Mouse (Mus musculus): ENCODE measurements at regions not wholly inside any gene's neighbourhood (a gene's known extent, or its start where the extent isn't known, plus 50 kb on each side); places are given as distances from the start of the nearest gene placed in this dataset.

GRCm38 (mm10) chr13:107505318-107505717, 483.4 kb upstream of the Kif2a start:
- Histone ChIP-seq H3K36me3 (ENCODE audit: control insufficient read depth) (no peaks in the 10 kb centered on the region), H3K4me3 (replicated peaks) (no peak overlapping the region), H3K27me3 (ENCODE audit: control insufficient read depth) (no peaks in the 10 kb centered on the region), H3K9me3 (ENCODE audit: control insufficient read depth, low read length) (no peaks in the 10 kb centered on the region), H3K4me1 (ENCODE audit: control insufficient read depth) (no peaks in the 10 kb centered on the region)
- no peak for TF ChIP-seq TAL1 (IDR thresholded peaks at IDR 0.05; ENCODE audit: low read length)
- TF ChIP-seq GATA1 (IDR thresholded peaks at IDR 0.05; ENCODE audit: low read length): no peak

- Histone ChIP-seq H3K9me3 (ENCODE audit: control insufficient read depth, low read length) (no peaks in the 10 kb centered on the region), H3K27me3 (ENCODE audit: control insufficient read depth) (no peaks in the 10 kb centered on the region), H3K36me3 (ENCODE audit: control insufficient read depth) (no peaks in the 10 kb centered on the region), H3K4me3 (replicated peaks) (no peak overlapping the region), H3K4me1 (ENCODE audit: control insufficient read depth) (no peaks in the 10 kb centered on the region)
- no peak for TF ChIP-seq TAL1 (IDR thresholded peaks at IDR 0.05; ENCODE audit: low read length)
- no peak for TF ChIP-seq GATA1 (IDR thresholded peaks at IDR 0.05; ENCODE audit: low read length)
Observed at GRCm38 (mm10) chr13:107502261-107502660, 480.3 kb upstream of the Kif2a start.

- H3K9me3 ChIP-seq (ENCODE audit: control insufficient read depth, low read length): no peaks in the 10 kb centered on the region
- TF ChIP-seq TAL1 (IDR thresholded peaks at IDR 0.05; ENCODE audit: low read length): no peak
- TF ChIP-seq GATA1 (IDR thresholded peaks at IDR 0.05; ENCODE audit: low read length): no peak
- H3K4me3 ChIP-seq (replicated peaks): no peak overlapping the region
- no peaks in the 10 kb centered on the region for H3K27me3 ChIP-seq (ENCODE audit: control insufficient read depth)
- H3K36me3 ChIP-seq (ENCODE audit: control insufficient read depth): no peaks in the 10 kb centered on the region
- no peaks in the 10 kb centered on the region for H3K4me1 ChIP-seq (ENCODE audit: control insufficient read depth)
Observed at GRCm38 (mm10) chr13:107500776-107501489, 479.0 kb upstream of the Kif2a start.

- Histone ChIP-seq H3K9me3 (ENCODE audit: control insufficient read depth, low read length) (no peaks in the 10 kb centered on the region), H3K4me1 (ENCODE audit: control insufficient read depth) (no peaks in the 10 kb centered on the region), H3K36me3 (ENCODE audit: control insufficient read depth) (no peaks in the 10 kb centered on the region), H3K27me3 (ENCODE audit: control insufficient read depth) (no peaks in the 10 kb centered on the region), H3K4me3 (replicated peaks) (no peak overlapping the region)
- TF ChIP-seq GATA1 (IDR thresholded peaks at IDR 0.05; ENCODE audit: low read length) (no peak), TAL1 (IDR thresholded peaks at IDR 0.05; ENCODE audit: low read length) (no peak)
Observed at GRCm38 (mm10) chr13:107499296-107499695, 477.4 kb upstream of the Kif2a start.

- Histone ChIP-seq H3K4me3 (replicated peaks) (no peak overlapping the region), H3K4me1 (ENCODE audit: control insufficient read depth) (no peaks in the 10 kb centered on the region), H3K36me3 (ENCODE audit: control insufficient read depth) (no peaks in the 10 kb centered on the region), H3K27me3 (ENCODE audit: control insufficient read depth) (no peaks in the 10 kb centered on the region), H3K9me3 (ENCODE audit: control insufficient read depth, low read length) (no peaks in the 10 kb centered on the region)
- TF ChIP-seq GATA1 (IDR thresholded peaks at IDR 0.05; ENCODE audit: low read length) (no peak), TAL1 (IDR thresholded peaks at IDR 0.05; ENCODE audit: low read length) (no peak)
Observed at GRCm38 (mm10) chr13:107495161-107495732, 473.3 kb upstream of the Kif2a start.

- no peaks in the 10 kb centered on the region for H3K36me3 ChIP-seq (ENCODE audit: control insufficient read depth)
- H3K4me3 ChIP-seq (replicated peaks): no peak overlapping the region
- no peaks in the 10 kb centered on the region for H3K27me3 ChIP-seq (ENCODE audit: control insufficient read depth)
- no peaks in the 10 kb centered on the region for H3K4me1 ChIP-seq (ENCODE audit: control insufficient read depth)
- no peak for TF ChIP-seq TAL1 (IDR thresholded peaks at IDR 0.05; ENCODE audit: low read length)
- no peak for TF ChIP-seq GATA1 (IDR thresholded peaks at IDR 0.05; ENCODE audit: low read length)
- H3K9me3 ChIP-seq (ENCODE audit: control insufficient read depth, low read length): no peaks in the 10 kb centered on the region
Observed at GRCm38 (mm10) chr13:107493765-107494164, 471.8 kb upstream of the Kif2a start.

GRCm38 (mm10) chr13:107492448-107492847, 470.5 kb upstream of the Kif2a start:
- Histone ChIP-seq H3K27me3 (ENCODE audit: control insufficient read depth) (no peaks in the 10 kb centered on the region), H3K36me3 (ENCODE audit: control insufficient read depth) (no peaks in the 10 kb centered on the region), H3K4me3 (replicated peaks) (no peak overlapping the region), H3K9me3 (ENCODE audit: control insufficient read depth, low read length) (no peaks in the 10 kb centered on the region), H3K4me1 (ENCODE audit: control insufficient read depth) (no peaks in the 10 kb centered on the region)
- TF ChIP-seq TAL1 (IDR thresholded peaks at IDR 0.05; ENCODE audit: low read length) (no peak), GATA1 (IDR thresholded peaks at IDR 0.05; ENCODE audit: low read length) (no peak)

- Histone ChIP-seq H3K36me3 (ENCODE audit: control insufficient read depth) (no peaks in the 10 kb centered on the region), H3K9me3 (ENCODE audit: control insufficient read depth, low read length) (no peaks in the 10 kb centered on the region), H3K4me1 (ENCODE audit: control insufficient read depth) (no peaks in the 10 kb centered on the region), H3K27me3 (ENCODE audit: control insufficient read depth) (no peaks in the 10 kb centered on the region), H3K4me3 (replicated peaks) (no peak overlapping the region)
- no peak for TF ChIP-seq GATA1 (IDR thresholded peaks at IDR 0.05; ENCODE audit: low read length)
- TF ChIP-seq TAL1 (IDR thresholded peaks at IDR 0.05; ENCODE audit: low read length): no peak
Observed at GRCm38 (mm10) chr13:107491423-107491822, 469.5 kb upstream of the Kif2a start.

- H3K27me3 ChIP-seq (ENCODE audit: control insufficient read depth): no peaks in the 10 kb centered on the region
- H3K4me1 ChIP-seq (ENCODE audit: control insufficient read depth): no peaks in the 10 kb centered on the region
- TF ChIP-seq GATA1 (IDR thresholded peaks at IDR 0.05; ENCODE audit: low read length) (no peak), TAL1 (IDR thresholded peaks at IDR 0.05; ENCODE audit: low read length) (no peak)
- H3K9me3 ChIP-seq (ENCODE audit: control insufficient read depth, low read length): no peaks in the 10 kb centered on the region
- no peak overlapping the region for H3K4me3 ChIP-seq (replicated peaks)
- H3K36me3 ChIP-seq (ENCODE audit: control insufficient read depth): no peaks in the 10 kb centered on the region
Observed at GRCm38 (mm10) chr13:107485400-107486017, 463.6 kb upstream of the Kif2a start.
